In the genomic region with DNA sequence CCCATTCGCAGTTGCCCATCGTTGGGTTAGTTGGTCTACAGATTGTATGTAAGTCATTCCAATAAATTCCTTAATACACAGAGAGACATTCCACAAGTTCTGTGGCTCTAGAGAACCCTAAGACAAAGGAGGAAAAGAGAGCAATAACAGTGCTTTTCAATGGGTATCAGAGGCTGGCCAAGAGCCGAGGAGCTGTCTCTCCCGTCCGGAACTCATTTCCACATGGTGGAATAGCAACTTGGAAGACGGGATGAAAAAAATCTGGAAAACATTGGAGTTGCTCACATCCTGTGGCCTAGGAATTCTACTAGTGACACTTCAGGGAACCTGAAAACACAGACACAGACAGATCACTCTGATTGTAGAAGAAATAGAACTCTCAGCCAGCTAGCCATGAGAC, we compare ENCODE assay signal across 28 mouse cellular contexts.
DNase-seq lines count a peak whose midpoint lies in the region; ATAC-seq and TF ChIP-seq lines count a peak whose summit lies in the region.
"Had no signal": no experiment of that assay in that cellular context is flagged by ENCODE, and none has a peak within 500 bp of the region (broad histone marks: within the 10 kb centered on the region; RNA-seq: fewer than 3 reads in every experiment).

No protein-coding gene starts in this region.

- no peak overlapping the region for H3K4me2 ChIP-seq in neural tube, embryonic 14.5 days (ENCODE audit: low read depth, low read length)
- H3K4me2 ChIP-seq: heart, embryonic 13.5 days; kidney, embryonic 15.5 days; liver, embryonic 13.5 days; midbrain, embryonic 11.5 days; neural tube, embryonic 12.5 days had no signal

- H3K9me3 ChIP-seq in neural tube, embryonic 14.5 days (ENCODE audit: control insufficient read depth, low read length) = no peaks in the 10 kb centered on the region
- H3K9me3 ChIP-seq: heart, embryonic 13.5 days; kidney, embryonic 15.5 days; neural tube, embryonic 12.5 days had no signal

- 92% methylated on average over 6 of the region's 6 CpGs for WGBS in neural tube, embryonic 14.5 days

- ATAC-seq in neural tube, embryonic 14.5 days (ENCODE audit: low read depth) = no peak
- ATAC-seq: forebrain, embryonic 16.5 days; intestine, embryonic 16.5 days; lung, postnatal 0 days; midbrain, embryonic 16.5 days had no signal

- no peaks in the 10 kb centered on the region for H3K27me3 ChIP-seq in neural tube, embryonic 14.5 days (ENCODE audit: control insufficient read depth, insufficient read depth, low read length)
- H3K27me3 ChIP-seq: heart, embryonic 13.5 days; kidney, embryonic 15.5 days; liver, embryonic 13.5 days; neural tube, embryonic 12.5 days had no signal

- no peak overlapping the region for H3K9ac ChIP-seq in neural tube, embryonic 14.5 days (replicated peaks; ENCODE audit: low read depth, low read length)
- H3K9ac ChIP-seq: heart, embryonic 13.5 days; kidney, embryonic 15.5 days; liver, embryonic 13.5 days; neural tube, embryonic 12.5 days had no signal

- no peak overlapping the region for H3K4me3 ChIP-seq in gastrocnemius, adult 2 months
- H3K4me3 ChIP-seq in neural tube, embryonic 14.5 days (ENCODE audit: low read depth, low read length) = no peak overlapping the region
- H3K4me3 ChIP-seq: erythroblast, embryonic 14.5 days; heart, embryonic 13.5 days; kidney, embryonic 15.5 days; liver, embryonic 13.5 days; neural tube, embryonic 12.5 days had no signal

- H3K36me3 ChIP-seq in neural tube, embryonic 14.5 days (ENCODE audit: control insufficient read depth, insufficient read depth, low read length) = no peaks in the 10 kb centered on the region
- H3K36me3 ChIP-seq: G1E; liver, embryonic 13.5 days; neural tube, embryonic 12.5 days had no signal

- intact Hi-C loops in gastrocnemius, adult 2 months (cut with DNase I) = no loop called here
- intact Hi-C loops in heart, postnatal 25 days (cut with DNase I) = loop anchor here (5.0 kb wide), 1 partner anchor 53 kb away; no protein-coding TSS in a partner anchor

- peak overlapping the region; percentile 57 for H3K27ac ChIP-seq in gastrocnemius, adult 2 months
- peak overlapping the region; percentile 58 for H3K27ac ChIP-seq in neural tube, embryonic 14.5 days (ENCODE audit: low read depth, low read length)
- H3K27ac ChIP-seq: heart, embryonic 13.5 days; hindbrain, postnatal 0 days; kidney, embryonic 15.5 days; liver, embryonic 13.5 days; neural tube, embryonic 12.5 days had no signal

- no peak for TF ChIP-seq CTCF in gastrocnemius, adult 2 months (IDR thresholded peaks at IDR 0.05)

- H3K4me1 ChIP-seq in neural tube, embryonic 14.5 days (ENCODE audit: control insufficient read depth, insufficient read depth, low read length) = 0 out of 2 replicates have a peak, but pooled peaks cover 8% of the 10 kb centered on the region
- H3K4me1 ChIP-seq: liver, embryonic 13.5 days; neural tube, embryonic 12.5 days had no signal

- peak; percentile 52 for DNase-seq in gastrocnemius, adult 2 months
- DNase-seq in gastrocnemius, adult 8-10 months (ENCODE audit: low spot score in 2 of 2) = no peak
- peak; percentile 48 to 59 for DNase-seq in heart, adult 9 months (ENCODE audit: low spot score in 2 of 2)
- DNase-seq in heart, postnatal 25 days (ENCODE audit: low spot score) = no peak
- DNase-seq in kidney, postnatal 10 days = peak; percentile 55
- no peak for DNase-seq in kidney, adult 11 months
- DNase-seq: adrenal gland, adult 8-10 months; cerebellum, adult 2 months; cerebellum, postnatal 14 days; layer of hippocampus, postnatal 36 days; left cerebral cortex, postnatal 4 days; liver, embryonic 13.5 days; lung, adult 18-20 months; retina, postnatal 1 day; right cerebral cortex, postnatal 14 days; thymus, postnatal 4 days had no signal

Comparison
In these comparisons a context has a peak if more than half of its experiments do, and no peak if none do; other contexts are left out.
1. DNase-seq: peak in gastrocnemius, adult 2 months (single experiment), heart, adult 9 months (2 of 2) and kidney, postnatal 10 days (single experiment); none in gastrocnemius, adult 8-10 months (0 of 2), heart, postnatal 25 days (single experiment) and kidney, adult 11 months (single experiment).